Mouse (Mus musculus) testis, adult 2 months (tissue): ENCODE results near the gene Rpp25.

Experiments
- CTCF ChIP-seq: fragments of 200-500 bp; IDR thresholded peaks from 2 replicates; pipeline ENCODE4 v1.5.1; 2012; ENCODE audit warnings: low read depth, mild to moderate bottlenecking, inconsistent platforms, low read length, moderate library complexity; ENCODE audit not compliant: control insufficient read depth, insufficient read depth, insufficient replicate concordance
- POLR2A ChIP-seq: fragments of 200-500 bp; IDR thresholded peaks from 2 replicates; pipeline ENCODE4 v1.6.1; 2012; ENCODE audit warnings: low read depth, mild to moderate bottlenecking, inconsistent platforms, low read length, moderate library complexity; ENCODE audit not compliant: control insufficient read depth

- TF ChIP-seq CTCF (peak; percentile 63; the same call in 1 of the 2 replicates), POLR2A (no peak)
Measured at GRCm38 (mm10) chr9:57485774-57486173, 18.1 kb upstream of the Rpp25 start.
